Mouse (Mus musculus) embryonic facial prominence, embryonic 14.5 days (tissue): Measurements from ENCODE around the gene Spi1. TPM values are rescaled to one million over a fixed set of nuclear protein-coding genes. Genes with fewer than 3 reads are reported as not detected.

Experiments
- ATAC-seq: fragments of 200-750 bp; cut with Nextera tagmentation; 2 replicates; pipeline ENCODE4 v1.8.0; 2017; ENCODE audit warnings: low read depth, moderate number of reproducible peaks, moderate TSS enrichment
- DNase-seq: peaks from one replicate; pipeline ENCODE4 v3.0.0-alpha.2; 2015; ENCODE audit warnings: low spot score
- H3K27ac ChIP-seq: fragments of 300-500 bp; sonication (generic); replicated peaks from 2 replicates; pipeline ENCODE4 v1.5.1; 2014; ENCODE audit warnings: low read depth, mild to moderate bottlenecking, low read length, moderate library complexity
- H3K27me3 ChIP-seq: fragments of 300-500 bp; sonication (generic); replicated peaks from 2 replicates; pipeline ENCODE4 v1.6.1; 2014; ENCODE audit warnings: low read length; ENCODE audit not compliant: control insufficient read depth, insufficient read depth
- H3K36me3 ChIP-seq: fragments of 300-500 bp; sonication (generic); 2 replicates; pipeline ENCODE4 v1.6.1; 2014; ENCODE audit warnings: low read length, mixed read lengths; ENCODE audit not compliant: control insufficient read depth, insufficient read depth
- H3K4me1 ChIP-seq: fragments of 300-500 bp; sonication (generic); 2 replicates; pipeline ENCODE4 v1.6.1; 2014; ENCODE audit warnings: antibody characterized with exemption, low read length; ENCODE audit not compliant: control insufficient read depth, insufficient read depth
- H3K4me2 ChIP-seq: fragments of 300-500 bp; sonication (generic); 2 replicates; pipeline ENCODE4 v1.6.1; 2014; ENCODE audit warnings: low read depth, mild to moderate bottlenecking, low read length, moderate library complexity, mixed read lengths
- H3K4me3 ChIP-seq: fragments of 300-500 bp; sonication (generic); 2 replicates; pipeline ENCODE4 v1.5.1; 2014; ENCODE audit warnings: low read depth, mild to moderate bottlenecking, low read length
- H3K9ac ChIP-seq: fragments of 300-500 bp; sonication (generic); 2 replicates; pipeline ENCODE4 v1.6.1; 2014; ENCODE audit warnings: low read depth, mild to moderate bottlenecking, low read length, moderate library complexity, mixed read lengths
- H3K9me3 ChIP-seq: fragments of 300-500 bp; sonication (generic); 2 replicates; pipeline ENCODE4 v1.6.1; 2016; ENCODE audit warnings: low read length; ENCODE audit not compliant: control insufficient read depth
- WGBS: fragments of 180-500 bp; shearing (Covaris S2); extraction: QIAGEN DNeasy Blood & Tissue Kit; methylation state at CpG from one replicate; pipeline ENCODE4 v1.1.7; 2014; 5-methylcytosine and 5-hydroxymethylcytosine counted together
- polyA plus RNA-seq: library from polyadenylated mRNA; unstranded; fragments of >200 nt; fragmentation: Nextera tagmentation; extraction: Ambion mirVana; gene quantifications from 2 replicates; pipeline ENCODE4 v1.2.1, GENCODE M21; 2014

Gene Spi1
- polyA plus RNA-seq, 1 experiment from 2014 or later = 10.2 TPM

- ATAC-seq = no peak
- H3K4me3 ChIP-seq = no peak overlapping the region
- H3K27ac ChIP-seq = no peak overlapping the region
- no peak overlapping the region for H3K9ac ChIP-seq
- no peaks in the 10 kb centered on the region; the same call in 1 of the 2 replicates for H3K27me3 ChIP-seq
- 77% methylated on average over 6 of the region's 6 CpGs for WGBS
- no peak overlapping the region for H3K4me2 ChIP-seq
- no peak for DNase-seq
- peaks cover 4% of the 10 kb centered on the region; the same call in 1 of the 2 replicates for H3K4me1 ChIP-seq
- no peaks in the 10 kb centered on the region for H3K36me3 ChIP-seq
- no peaks in the 10 kb centered on the region for H3K9me3 ChIP-seq
These were observed 37.4 kb downstream of the Spi1 start for GRCm38 (mm10) chr2:91119551-91119950.

GRCm38 (mm10) chr2:91120261-91120671 lies 38.1 kb downstream of the Spi1 start:
- Histone ChIP-seq H3K27me3 (no peaks in the 10 kb centered on the region; the same call in 1 of the 2 replicates), H3K9ac (no peak overlapping the region), H3K4me1 (peaks cover 3% of the 10 kb centered on the region; the same call in 1 of the 2 replicates), H3K27ac (no peak overlapping the region), H3K9me3 (no peaks in the 10 kb centered on the region), H3K4me2 (no peak overlapping the region), H3K36me3 (no peaks in the 10 kb centered on the region), H3K4me3 (no peak overlapping the region)
- no peak for ATAC-seq
- DNase-seq = no peak
- 73% methylated on average over 6 of the region's 6 CpGs for WGBS

GRCm38 (mm10) chr2:91121011-91121410 lies 38.8 kb downstream of the Spi1 start:
- no peak overlapping the region for H3K27ac ChIP-seq
- no peaks in the 10 kb centered on the region for H3K4me1 ChIP-seq
- no peak overlapping the region for H3K4me2 ChIP-seq
- WGBS = 88% methylated on average over 6 of the region's 6 CpGs
- no peaks in the 10 kb centered on the region for H3K36me3 ChIP-seq
- H3K4me3 ChIP-seq = no peak overlapping the region
- H3K9me3 ChIP-seq = no peaks in the 10 kb centered on the region
- ATAC-seq = no peak
- DNase-seq = no peak
- no peak overlapping the region for H3K9ac ChIP-seq
- no peaks in the 10 kb centered on the region; the same call in 1 of the 2 replicates for H3K27me3 ChIP-seq

- Histone ChIP-seq H3K4me1 (no peaks in the 10 kb centered on the region), H3K4me2 (no peak overlapping the region), H3K27ac (no peak overlapping the region), H3K36me3 (no peaks in the 10 kb centered on the region), H3K9ac (no peak overlapping the region), H3K27me3 (no peaks in the 10 kb centered on the region; the same call in 1 of the 2 replicates), H3K9me3 (no peaks in the 10 kb centered on the region), H3K4me3 (no peak overlapping the region)
- 42% methylated on average over 7 of the region's 8 CpGs for WGBS
- ATAC-seq = no peak
- no peak for DNase-seq
These were observed 39.3 kb downstream of the Spi1 start for GRCm38 (mm10) chr2:91121497-91121896.

- 77% methylated on average over 6 of the region's 6 CpGs for WGBS
These were observed 41.3 kb downstream of the Spi1 start for GRCm38 (mm10) chr2:91123521-91123920.

GRCm38 (mm10) chr2:91125101-91125500 lies 42.9 kb downstream of the Spi1 start:
- WGBS = 85% methylated on average over 10 of the region's 10 CpGs
- no peaks in the 10 kb centered on the region for H3K36me3 ChIP-seq
- no peak overlapping the region for H3K4me3 ChIP-seq
- H3K27me3 ChIP-seq = no peaks in the 10 kb centered on the region; the same call in 1 of the 2 replicates
- H3K4me2 ChIP-seq = no peak overlapping the region
- ATAC-seq (no peak), DNase-seq (no peak)
- H3K4me1 ChIP-seq = no peaks in the 10 kb centered on the region
- H3K27ac ChIP-seq = no peak overlapping the region
- H3K9ac ChIP-seq = no peak overlapping the region
- no peaks in the 10 kb centered on the region for H3K9me3 ChIP-seq

More at GRCm38 (mm10) chr2:91123521-91123920, 41.3 kb downstream of the Spi1 start:
- Histone ChIP-seq H3K27me3 (no peaks in the 10 kb centered on the region; the same call in 1 of the 2 replicates), H3K4me1 (no peaks in the 10 kb centered on the region), H3K9ac (no peak overlapping the region), H3K9me3 (no peaks in the 10 kb centered on the region), H3K27ac (no peak overlapping the region), H3K36me3 (no peaks in the 10 kb centered on the region), H3K4me3 (no peak overlapping the region), H3K4me2 (no peak overlapping the region)
- DNase-seq (no peak), ATAC-seq (no peak)

GRCm38 (mm10) chr2:91128761-91129160 lies 46.6 kb downstream of the Spi1 start:
- H3K4me2 ChIP-seq = no peak overlapping the region
- no peak for ATAC-seq
- 88% methylated on average over 5 of the region's 5 CpGs for WGBS
- H3K4me1 ChIP-seq = no peaks in the 10 kb centered on the region
- H3K4me3 ChIP-seq = no peak overlapping the region
- no peaks in the 10 kb centered on the region for H3K36me3 ChIP-seq
- DNase-seq = no peak
- no peak overlapping the region for H3K9ac ChIP-seq
- H3K27me3 ChIP-seq = no peaks in the 10 kb centered on the region
- H3K27ac ChIP-seq = no peak overlapping the region
- H3K9me3 ChIP-seq = no peaks in the 10 kb centered on the region

- H3K4me2 ChIP-seq = no peak overlapping the region
- H3K9me3 ChIP-seq = no peaks in the 10 kb centered on the region
- 92% methylated on average over 6 of the region's 6 CpGs for WGBS
- no peaks in the 10 kb centered on the region for H3K4me1 ChIP-seq
- ATAC-seq = no peak
- no peaks in the 10 kb centered on the region for H3K36me3 ChIP-seq
- H3K9ac ChIP-seq = no peak overlapping the region
- no peak overlapping the region for H3K4me3 ChIP-seq
- no peak overlapping the region for H3K27ac ChIP-seq
- DNase-seq = no peak
- H3K27me3 ChIP-seq = no peaks in the 10 kb centered on the region
These were observed 47.9 kb downstream of the Spi1 start for GRCm38 (mm10) chr2:91130126-91130525.

GRCm38 (mm10) chr2:91131251-91131650 lies 49.1 kb downstream of the Spi1 start:
- Histone ChIP-seq H3K4me3 (no peak overlapping the region), H3K27ac (no peak overlapping the region), H3K9me3 (no peaks in the 10 kb centered on the region), H3K27me3 (no peaks in the 10 kb centered on the region), H3K9ac (no peak overlapping the region), H3K36me3 (no peaks in the 10 kb centered on the region), H3K4me1 (no peaks in the 10 kb centered on the region), H3K4me2 (no peak overlapping the region)
- DNase-seq (no peak), ATAC-seq (no peak)
- 90% methylated on average over 15 of the region's 15 CpGs for WGBS
